Mouse (Mus musculus) liver, postnatal 0 days (tissue): ENCODE measurements at regions not wholly inside any gene's neighbourhood (a gene's known extent, or its start where the extent isn't known, plus 50 kb on each side); places are given as distances from the start of the nearest gene placed in this dataset.

ENCODE experiments used
- CTCF ChIP-seq: sonication (generic); IDR thresholded peaks from 2 replicates; pipeline ENCODE4 v1.5.1; 2016; ENCODE audit warnings: antibody characterized with exemption, low read depth
- EP300 ChIP-seq: IDR thresholded peaks from 2 replicates; pipeline ENCODE4 v1.6.1; 2016; ENCODE audit warnings: antibody characterized with exemption, low read depth, mild to moderate bottlenecking

DNA sequence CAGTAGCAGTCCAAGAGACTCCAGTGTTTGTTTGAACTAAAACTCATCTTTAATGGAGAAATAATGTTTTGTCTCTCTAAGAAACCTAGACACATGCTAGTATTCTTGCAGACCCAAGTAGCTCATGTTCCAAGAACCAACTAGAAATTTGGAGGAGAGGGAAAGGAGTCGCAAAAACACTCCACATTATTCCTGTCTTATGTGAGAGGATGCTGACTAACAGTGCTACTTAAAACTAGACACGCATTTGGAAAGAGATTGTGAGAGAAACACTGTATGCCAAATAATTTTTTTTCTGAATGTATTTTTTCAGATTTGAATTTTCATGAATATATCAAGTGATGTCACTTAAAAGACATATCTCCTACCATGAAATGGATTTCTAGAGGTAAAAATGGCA, 698.3 kb upstream of the Cntn5 start:
- TF ChIP-seq CTCF (no peak), EP300 (no peak)
